Mouse (Mus musculus) B cell, adult 2 months (primary cell): ENCODE results near the gene Imp3.
"Not testable (repeated sequence)": the region's sequence is repeated elsewhere in the genome, so short reads cannot be mapped to it uniquely, and the experiment has no call there.

Experiments used
- DNase-seq, 2 experiments: peaks; one replicate each; pipeline ENCODE4 v3.0.0; 2022

Gene Imp3

GRCm38 (mm10) chr9:56937223-56938160, at the start of gene Imp3:
Gene Imp3 (plus strand): TSS chr9:56937475.
- peak; percentile 86 to 89 for DNase-seq

DNA sequence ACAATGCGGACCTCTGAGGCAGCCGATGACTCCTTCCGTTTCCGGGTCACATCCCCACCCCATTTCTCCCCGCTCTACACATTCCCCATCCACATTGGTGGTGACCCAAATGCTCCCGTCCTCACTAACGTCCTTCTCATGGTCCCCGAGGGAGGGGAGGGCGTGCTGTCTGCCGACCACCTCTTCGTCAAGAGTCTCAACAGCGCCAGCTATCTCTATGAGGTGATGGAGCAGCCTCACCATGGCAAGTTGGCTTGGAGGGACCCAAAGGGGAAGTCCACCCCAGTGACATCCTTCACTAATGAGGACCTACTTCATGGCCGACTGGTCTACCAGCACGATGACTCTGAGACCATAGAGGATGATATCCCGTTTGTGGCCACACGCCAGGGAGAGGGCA, 49.7 kb upstream of the Imp3 start:
- no peak for DNase-seq

DNA sequence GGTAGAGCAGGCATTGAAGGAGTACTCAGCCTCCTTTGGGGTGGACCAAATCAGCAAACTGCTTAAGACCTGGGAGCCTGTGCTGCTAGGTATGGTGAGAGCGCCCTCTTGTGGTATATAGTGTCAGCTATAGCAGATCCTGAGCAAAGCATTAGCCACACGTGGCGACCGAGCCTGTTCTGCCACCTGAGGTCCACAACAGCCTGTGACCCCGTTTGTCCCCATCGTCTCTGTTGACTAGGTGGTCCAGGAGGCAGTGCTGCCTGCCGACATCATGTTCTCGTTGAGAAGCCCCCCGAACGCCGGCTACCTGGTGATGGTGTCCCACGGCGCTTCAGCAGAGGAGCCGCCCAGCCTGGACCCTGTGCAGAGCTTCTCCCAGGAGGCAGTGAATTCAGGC, 47.5 kb upstream of the Imp3 start:
- peak; percentile 73 to 75 for DNase-seq

- no peak for DNase-seq
Observed at GRCm38 (mm10) chr9:56890522-56891250, 46.6 kb upstream of the Imp3 start.

GRCm38 (mm10) chr9:56891517-56892011, 45.7 kb upstream of the Imp3 start:
- peak; percentile 72 to 76 for DNase-seq

GRCm38 (mm10) chr9:56892111-56892510, 45.2 kb upstream of the Imp3 start:
- DNase-seq, result no peak

DNA sequence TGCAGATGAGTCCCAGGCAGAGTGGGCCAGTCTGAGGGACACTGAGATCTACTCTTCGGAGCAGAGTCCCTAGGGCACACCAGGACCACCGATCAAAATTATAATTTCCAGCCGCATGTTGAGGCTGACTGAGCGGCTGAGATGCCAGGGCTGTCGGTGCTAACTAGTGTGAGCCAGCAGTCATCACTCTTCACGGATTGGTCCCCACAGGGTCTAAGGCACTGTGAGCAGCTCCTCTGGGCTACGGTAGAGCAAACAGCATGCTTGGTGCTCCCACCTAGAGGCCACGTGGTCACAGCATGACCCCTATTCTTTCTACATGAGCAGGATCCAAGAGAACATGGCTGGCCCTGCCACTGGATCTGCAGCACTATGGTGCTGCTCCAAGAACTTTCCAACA, 44.0 kb upstream of the Imp3 start:
- no peak for DNase-seq

DNA sequence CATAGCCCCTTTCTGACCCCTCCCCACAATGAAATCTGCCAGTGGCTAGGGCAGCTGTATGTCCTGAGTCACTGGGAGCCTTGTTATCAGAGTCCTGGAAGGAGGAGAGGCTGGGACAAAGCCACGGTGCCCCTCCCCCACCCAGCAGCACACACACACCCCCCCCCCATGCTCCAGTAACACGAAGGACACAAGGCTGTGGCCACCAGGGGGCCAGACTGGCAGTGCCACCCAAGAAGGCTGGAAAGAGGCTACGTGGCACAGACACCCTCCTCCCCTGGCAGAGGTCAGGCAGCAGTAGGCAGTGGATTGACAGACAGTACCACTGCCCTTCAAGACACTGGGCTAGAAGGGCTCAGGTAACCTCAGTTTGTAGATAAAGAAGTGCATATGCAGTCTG, 43.3 kb upstream of the Imp3 start:
- peak; percentile 34 to 39 for DNase-seq

- no peak for DNase-seq
Observed at GRCm38 (mm10) chr9:56896779-56897178, 40.5 kb upstream of the Imp3 start.

GRCm38 (mm10) chr9:56899409-56899808, 37.9 kb upstream of the Imp3 start:
- no peak for DNase-seq

DNA sequence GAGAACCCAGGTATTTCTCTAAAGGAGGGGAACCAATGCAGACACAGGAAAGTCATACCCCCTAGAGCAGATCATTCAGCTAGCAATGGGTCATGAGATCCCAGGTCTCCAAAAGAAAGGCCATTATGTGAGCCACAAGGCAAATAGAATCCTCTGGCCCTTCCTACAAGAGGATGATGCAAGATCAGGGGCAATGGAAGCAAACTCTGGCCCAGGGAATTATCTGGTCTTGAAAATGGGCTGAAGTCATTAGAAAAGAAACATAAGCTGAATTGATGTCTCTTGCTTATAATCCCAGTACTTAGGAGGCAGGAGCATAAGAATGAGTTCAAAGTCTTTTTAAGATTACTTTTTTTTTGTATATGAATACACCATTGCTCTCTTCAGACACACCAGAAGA, 37.2 kb upstream of the Imp3 start:
- DNase-seq, result no peak

- peak; percentile 33 to 39 for DNase-seq
Observed at GRCm38 (mm10) chr9:56900571-56900970, 36.7 kb upstream of the Imp3 start.

DNA sequence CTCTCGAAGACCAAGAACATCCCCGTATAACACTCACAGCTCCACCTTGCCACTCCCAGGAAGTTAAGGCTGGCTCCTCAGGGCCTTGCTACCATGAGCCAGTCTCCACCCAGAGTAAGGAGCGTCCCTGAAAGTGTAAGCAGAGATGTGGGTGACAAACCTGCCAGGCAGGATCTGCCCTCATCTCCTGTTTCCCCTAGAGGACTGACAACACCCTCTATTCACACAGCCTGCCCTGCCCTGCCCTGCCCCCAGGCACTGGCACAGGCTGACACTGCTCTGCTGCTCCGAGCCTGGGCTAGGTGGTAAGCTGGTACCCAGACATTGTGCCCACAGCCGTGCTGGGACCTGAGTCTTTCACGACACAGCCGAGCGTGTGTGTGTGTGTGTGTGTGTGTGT, 36.1 kb upstream of the Imp3 start:
- DNase-seq, result peak; percentile 30 to 31

- no peak for DNase-seq
Observed at GRCm38 (mm10) chr9:56903662-56904061, 33.6 kb upstream of the Imp3 start.

GRCm38 (mm10) chr9:56907549-56907948, 29.7 kb upstream of the Imp3 start:
- no peak for DNase-seq

DNA sequence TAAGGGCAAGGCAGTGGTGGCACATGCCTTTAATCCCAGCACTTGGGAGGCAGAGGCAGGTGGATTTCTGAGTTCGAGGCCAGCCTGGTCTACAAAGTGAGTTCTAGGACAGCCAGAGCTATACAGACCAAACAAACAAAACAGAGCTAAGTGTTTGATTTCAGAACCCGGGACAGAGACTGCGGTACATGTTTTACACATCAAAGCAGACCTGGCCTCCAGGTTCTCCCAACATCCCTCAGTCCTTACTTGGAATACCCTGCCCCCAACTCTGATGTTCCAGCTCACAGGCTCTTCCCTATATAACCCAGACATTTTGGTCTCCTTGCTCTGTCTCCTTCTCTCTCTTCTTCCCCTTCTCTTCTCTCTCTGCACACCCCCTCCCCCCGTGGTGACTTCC, 27.3 kb upstream of the Imp3 start:
- not testable (repeated sequence) for DNase-seq

DNA sequence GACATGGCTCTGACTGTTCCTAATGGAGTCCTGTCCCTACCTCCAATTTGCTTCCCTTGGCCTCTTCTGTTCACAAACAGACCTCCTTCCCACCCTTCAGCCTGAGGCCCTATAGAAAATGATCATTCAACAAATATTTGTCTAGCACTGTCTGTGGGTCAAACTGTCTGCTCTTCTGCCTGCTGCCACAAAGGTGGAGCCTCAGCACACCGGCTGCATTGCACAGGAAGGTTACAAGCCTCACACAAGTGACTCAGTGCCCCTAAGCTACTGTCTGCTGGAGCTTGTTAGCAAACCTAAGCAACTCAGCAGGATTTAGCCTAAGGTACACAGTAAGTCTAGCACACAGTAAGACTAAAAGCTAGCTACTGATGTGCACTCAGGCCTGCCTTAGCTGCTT, 26.3 kb upstream of the Imp3 start:
- no peak for DNase-seq

GRCm38 (mm10) chr9:56913991-56914390, 23.3 kb upstream of the Imp3 start:
- DNase-seq, result no peak

DNA sequence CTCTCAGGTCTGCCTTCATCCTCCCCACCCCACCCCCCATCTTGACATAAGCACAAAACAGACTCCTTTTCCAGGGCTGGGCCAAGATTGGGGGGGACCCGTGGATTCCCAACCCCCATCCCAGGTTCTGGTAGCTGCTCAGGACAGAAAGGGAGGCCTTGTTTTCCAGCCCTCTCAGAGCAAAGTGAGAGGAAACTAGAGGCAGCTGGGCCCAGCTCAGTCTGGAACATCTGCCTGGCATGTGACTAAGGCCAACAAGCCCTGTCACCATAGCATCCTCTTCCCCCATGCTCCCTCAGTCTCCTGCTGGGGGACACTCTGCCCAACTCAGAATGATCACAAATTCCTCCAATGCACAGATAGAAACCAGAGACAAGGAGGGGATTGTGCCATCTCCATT, 22.2 kb upstream of the Imp3 start:
- DNase-seq, result no peak

DNA sequence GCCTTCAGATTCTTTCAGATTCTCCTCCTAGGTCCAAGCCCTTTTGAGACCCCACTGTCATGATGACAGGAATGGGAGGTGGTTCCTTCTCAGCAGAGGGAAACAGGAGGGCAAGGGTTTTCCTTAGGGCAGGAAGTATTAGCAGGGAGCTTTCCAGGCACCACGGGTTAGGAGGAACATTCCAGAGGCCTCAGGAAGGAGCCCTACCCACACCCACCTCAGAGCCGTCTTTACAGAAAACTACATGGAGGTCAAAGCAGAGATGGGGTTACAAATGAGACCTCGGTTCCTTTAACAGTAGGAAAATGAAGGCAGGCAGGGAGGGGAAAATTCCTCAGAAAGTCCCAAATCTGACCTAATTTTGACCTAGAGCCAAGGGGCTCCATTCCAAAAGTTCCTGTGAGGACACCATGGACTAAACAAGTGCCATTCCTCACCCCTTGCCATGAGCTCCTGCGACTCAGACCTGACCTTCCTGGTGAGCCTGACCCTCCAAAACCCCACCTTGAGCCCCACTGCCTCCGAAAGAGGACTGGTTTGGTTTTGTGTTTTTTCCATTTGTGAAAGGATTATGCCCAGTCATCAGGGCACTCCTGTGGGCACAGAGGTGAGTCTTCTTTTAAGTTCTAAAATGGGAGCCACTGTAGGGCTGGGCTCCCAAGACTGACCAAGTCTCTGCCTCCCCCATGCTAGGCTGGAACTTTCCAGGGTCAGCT, 21.4 kb upstream of the Imp3 start:
- DNase-seq, result no peak

GRCm38 (mm10) chr9:56917131-56917530, 20.1 kb upstream of the Imp3 start:
- no peak for DNase-seq

GRCm38 (mm10) chr9:56918466-56918865, 18.8 kb upstream of the Imp3 start:
- no peak for DNase-seq

DNA sequence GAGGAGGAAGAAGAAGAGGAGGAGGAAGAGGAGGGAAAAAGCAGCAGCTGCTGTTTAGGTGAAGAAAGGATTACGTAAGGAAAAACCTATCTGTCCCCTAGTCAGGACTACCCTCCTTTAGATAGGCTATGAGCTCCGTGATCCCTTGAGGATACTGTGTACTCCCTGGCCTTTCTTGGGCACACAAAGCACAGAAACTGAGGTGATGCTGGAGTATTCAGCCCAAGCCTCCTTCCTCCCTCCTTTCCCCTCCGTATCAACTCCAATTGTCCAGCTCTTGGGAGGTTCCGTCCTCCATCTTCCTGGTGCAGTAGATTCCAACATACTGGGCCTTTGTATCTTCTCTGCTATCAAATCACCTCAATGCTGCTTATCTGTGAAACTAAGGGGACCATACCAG, 14.5 kb upstream of the Imp3 start:
- DNase-seq, result no peak
